Mouse (Mus musculus) hindbrain, embryonic 16.5 days (tissue): ENCODE measurements around the gene Icmt. TPM values are rescaled to one million over a fixed set of nuclear protein-coding genes. Genes with fewer than 3 reads are reported as not detected.

Experiments used
- ATAC-seq: fragments of 200-750 bp; cut with Nextera tagmentation; 2 replicates; pipeline ENCODE4 v1.8.0; 2017; ENCODE audit warnings: moderate TSS enrichment, moderate library complexity
- H3K27ac ChIP-seq: fragments of 300-500 bp; sonication (generic); 2 replicates; pipeline ENCODE4 v1.5.1; 2014; ENCODE audit warnings: low read depth, mild to moderate bottlenecking, control low read depth, low read length, moderate library complexity
- H3K27me3 ChIP-seq: fragments of 300-500 bp; sonication (generic); replicated peaks from 2 replicates; pipeline ENCODE4 v1.6.1; 2014; ENCODE audit warnings: low read length; ENCODE audit not compliant: control insufficient read depth, insufficient read depth
- H3K36me3 ChIP-seq: fragments of 300-500 bp; sonication (generic); 2 replicates; pipeline ENCODE4 v1.6.1; 2014; ENCODE audit warnings: mild to moderate bottlenecking, low read length, moderate library complexity, mixed read lengths; ENCODE audit not compliant: control insufficient read depth, insufficient read depth
- H3K4me1 ChIP-seq: fragments of 300-500 bp; sonication (generic); 2 replicates; pipeline ENCODE4 v1.6.1; 2014; ENCODE audit warnings: low read depth, low read length; ENCODE audit not compliant: control insufficient read depth, insufficient read depth
- H3K4me2 ChIP-seq: fragments of 300-500 bp; sonication (generic); 2 replicates; pipeline ENCODE4 v1.6.1; 2014; ENCODE audit warnings: mild to moderate bottlenecking, low read length, control low read depth, moderate library complexity
- H3K4me3 ChIP-seq: fragments of 300-500 bp; sonication (generic); 2 replicates; pipeline ENCODE4 v1.5.1; 2014; ENCODE audit warnings: mild to moderate bottlenecking, low read length, control low read depth, moderate library complexity
- H3K9ac ChIP-seq: fragments of 300-500 bp; sonication (generic); 2 replicates; pipeline ENCODE4 v1.6.1; 2014; ENCODE audit warnings: low read depth, mild to moderate bottlenecking, control low read depth, low read length, moderate library complexity
- H3K9me3 ChIP-seq: fragments of 300-500 bp; sonication (generic); 2 replicates; pipeline ENCODE4 v1.6.1; 2014; ENCODE audit warnings: mild to moderate bottlenecking, low read length, moderate library complexity; ENCODE audit not compliant: control insufficient read depth
- WGBS: fragments of 180-500 bp; shearing (Covaris S2); extraction: QIAGEN DNeasy Blood & Tissue Kit; methylation state at CpG from one replicate; pipeline ENCODE4 v1.1.7; 2014; 5-methylcytosine and 5-hydroxymethylcytosine counted together
- polyA plus RNA-seq: library from polyadenylated mRNA; unstranded; fragments of >200 nt; fragmentation: Nextera tagmentation; extraction: Ambion mirVana; gene quantifications from 2 replicates; pipeline ENCODE4 v1.2.1, GENCODE M21; 2015

Gene Icmt
- polyA plus RNA-seq, 1 experiment from 2014 or later: 17.2 TPM

DNA sequence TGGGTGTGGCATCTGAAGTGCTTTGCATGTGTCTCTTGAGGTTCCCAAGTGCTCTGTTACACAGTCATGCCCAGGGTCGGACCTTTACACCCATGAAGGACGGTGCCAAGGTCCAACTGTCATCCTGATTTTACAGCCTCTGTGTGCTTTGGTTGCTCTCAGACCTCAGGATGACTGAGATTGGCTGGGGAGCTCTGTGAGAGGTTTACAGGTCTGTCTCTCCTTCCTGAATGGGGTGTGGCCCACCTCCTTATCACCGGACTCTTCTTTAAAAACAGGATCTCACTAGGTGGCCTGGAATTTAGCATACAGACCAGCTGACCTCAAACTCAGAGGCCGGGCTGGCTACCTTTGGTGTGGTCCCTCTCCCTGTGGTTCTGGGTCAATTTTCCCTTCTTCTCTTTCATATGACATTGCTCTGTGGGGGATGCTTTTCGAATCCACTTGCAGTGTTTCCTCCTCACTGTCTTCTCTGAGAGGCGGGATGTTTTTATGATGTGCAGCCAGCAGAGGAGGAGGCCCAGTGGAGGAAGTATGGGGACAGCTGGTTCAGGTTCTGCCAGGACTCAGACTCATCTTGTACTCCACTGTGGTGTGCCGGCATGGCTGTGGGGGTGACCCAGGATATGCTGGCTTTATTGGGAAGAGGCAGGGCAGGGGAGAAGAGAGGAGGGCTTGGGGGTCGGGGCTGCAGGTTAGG, 53.8 kb downstream of the Icmt start:
- ATAC-seq: no peak; the same call in 1 of the 2 replicates
- WGBS: 25% methylated on average over 8 of the region's 8 CpGs
- H3K36me3 ChIP-seq: no peaks in the 10 kb centered on the region; the same call in 1 of the 2 replicates
- H3K27ac ChIP-seq: peak overlapping the region; percentile 74
- H3K27me3 ChIP-seq: peaks cover 2% of the 10 kb centered on the region
- no peak overlapping the region for H3K4me3 ChIP-seq
- peak overlapping the region; percentile 55 for H3K4me2 ChIP-seq
- H3K4me1 ChIP-seq: peaks cover 30% of the 10 kb centered on the region
- peak overlapping the region; percentile 18; the same call in 1 of the 2 replicates for H3K9ac ChIP-seq
- no peaks in the 10 kb centered on the region for H3K9me3 ChIP-seq

DNA sequence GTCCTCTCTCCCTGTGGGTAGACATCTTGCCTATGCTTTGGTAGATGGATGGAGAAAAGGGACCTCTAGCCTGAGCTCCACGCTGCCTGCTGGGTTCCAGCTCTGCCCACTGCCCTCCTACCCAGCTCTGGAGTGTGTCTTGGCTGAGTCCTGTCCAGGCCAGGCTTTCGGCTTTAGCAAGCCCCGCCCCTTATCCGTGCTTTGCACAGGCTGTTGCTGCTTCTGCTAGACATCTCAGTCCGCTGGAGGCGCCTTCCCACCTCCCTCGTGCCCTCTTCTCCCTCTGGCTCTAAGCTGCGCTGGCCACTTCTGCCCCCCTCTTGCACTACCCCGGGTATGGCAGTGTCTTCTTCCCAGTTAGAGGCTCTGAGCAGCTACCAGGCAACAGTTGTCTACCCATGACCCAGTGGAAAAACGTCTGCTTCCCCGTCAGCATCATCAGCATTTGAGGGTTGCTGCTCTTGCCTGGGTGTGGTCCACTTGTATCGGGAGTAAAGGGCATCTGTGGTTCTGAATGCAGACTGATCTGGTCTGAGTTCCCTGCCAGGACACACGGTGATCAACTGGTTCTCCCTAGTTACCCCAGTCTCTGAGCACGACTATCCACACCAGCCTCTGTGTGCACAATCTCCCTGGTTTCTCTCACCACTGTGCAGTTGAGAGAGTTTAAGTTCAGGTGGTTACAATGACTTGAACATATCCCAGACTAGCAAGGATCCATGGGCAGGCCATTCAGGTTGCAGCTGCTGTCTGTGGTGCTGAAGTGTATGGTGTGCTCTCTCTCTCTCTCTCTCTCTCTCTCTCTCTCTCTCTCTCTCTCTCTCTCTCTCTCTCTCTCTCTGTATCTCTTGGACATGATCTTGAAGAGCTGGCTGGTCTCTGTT, 54.6 kb downstream of the Icmt start:
- peaks cover 1% of the 10 kb centered on the region for H3K36me3 ChIP-seq
- no peaks in the 10 kb centered on the region for H3K9me3 ChIP-seq
- peaks cover 2% of the 10 kb centered on the region for H3K27me3 ChIP-seq
- peak; percentile 35; the same call in 1 of the 2 replicates for ATAC-seq
- H3K4me2 ChIP-seq: no peak overlapping the region
- H3K4me1 ChIP-seq: peaks cover 30% of the 10 kb centered on the region
- H3K4me3 ChIP-seq: no peak overlapping the region
- H3K27ac ChIP-seq: peak overlapping the region; percentile 14; the same call in 1 of the 2 replicates
- 12% methylated on average over 14 of the region's 14 CpGs for WGBS
- no peak overlapping the region for H3K9ac ChIP-seq

DNA sequence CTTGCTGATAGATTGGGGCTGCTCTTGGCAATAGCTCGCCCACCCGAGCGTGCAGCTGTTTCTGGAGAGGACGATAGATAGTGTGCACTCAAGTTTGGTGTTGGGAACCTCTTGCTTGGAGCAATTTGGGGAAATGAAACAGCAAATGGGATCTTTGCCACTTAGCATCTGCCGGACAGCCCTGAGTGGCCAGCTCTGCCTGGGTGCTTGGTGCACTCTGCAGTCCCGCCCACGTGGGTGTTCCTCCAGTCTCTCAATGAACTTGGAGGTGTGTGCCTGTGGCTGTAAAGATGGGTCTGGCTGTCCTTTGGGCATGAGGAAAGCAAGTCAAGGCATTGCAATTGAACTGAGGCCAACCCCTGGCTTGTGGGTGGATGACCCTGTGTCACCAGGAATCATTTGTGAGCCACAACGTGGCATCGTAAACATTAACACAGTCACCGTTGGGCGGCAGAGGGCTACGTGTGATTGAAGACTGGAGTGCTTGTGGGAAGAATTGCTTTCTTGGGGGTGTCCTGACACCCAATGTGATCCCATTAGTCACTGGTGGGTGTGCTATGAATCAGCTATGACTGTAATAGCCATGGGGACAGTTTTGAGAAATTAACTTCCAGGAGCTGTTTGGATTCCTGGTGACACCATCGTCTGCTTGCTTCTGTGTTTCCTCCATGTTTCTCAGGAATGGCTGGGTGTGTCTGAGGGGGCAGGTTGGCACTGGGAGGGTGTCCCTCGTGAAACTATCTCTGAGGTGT, 57.0 kb downstream of the Icmt start:
- no peak overlapping the region for H3K27ac ChIP-seq
- H3K4me2 ChIP-seq: no peak overlapping the region
- 74% methylated on average over 14 of the region's 14 CpGs for WGBS
- H3K9me3 ChIP-seq: no peaks in the 10 kb centered on the region
- peaks cover 4% of the 10 kb centered on the region for H3K36me3 ChIP-seq
- H3K4me3 ChIP-seq: no peak overlapping the region
- ATAC-seq: no peak
- no peak overlapping the region for H3K9ac ChIP-seq
- H3K4me1 ChIP-seq: peaks cover 29% of the 10 kb centered on the region
- peaks cover 2% of the 10 kb centered on the region; the same call in 1 of the 2 replicates for H3K27me3 ChIP-seq

DNA sequence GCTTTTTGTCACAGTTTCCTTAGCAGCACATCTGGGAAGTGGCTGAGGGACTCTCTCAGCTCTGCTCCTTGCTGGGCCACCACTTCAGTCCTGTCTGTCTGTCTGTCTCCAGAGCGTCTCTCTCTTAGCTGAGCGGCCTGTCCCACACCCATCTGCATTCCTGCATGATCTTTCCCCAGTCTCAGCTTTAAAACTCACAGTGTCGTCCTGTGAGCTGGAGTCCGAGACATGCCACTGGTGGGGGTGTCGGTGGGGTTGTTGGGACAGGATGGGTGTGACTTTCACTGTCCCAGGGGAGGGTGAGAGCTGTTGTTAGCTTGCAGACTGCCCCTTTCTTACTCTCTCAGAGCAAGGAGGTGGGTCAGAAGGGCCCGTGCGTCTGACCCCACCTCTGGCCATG, 58.6 kb downstream of the Icmt start:
- Histone ChIP-seq H3K4me3 (no peak overlapping the region), H3K9me3 (no peaks in the 10 kb centered on the region), H3K4me2 (no peak overlapping the region), H3K36me3 (peaks cover 4% of the 10 kb centered on the region), H3K4me1 (peaks cover 13% of the 10 kb centered on the region), H3K27ac (no peak overlapping the region), H3K9ac (no peak overlapping the region), H3K27me3 (peaks cover 2% of the 10 kb centered on the region; the same call in 1 of the 2 replicates)
- no peak for ATAC-seq
- WGBS: 86% methylated on average over 7 of the region's 7 CpGs

Other genes starting within 250 kb of the Icmt start
- gene Plekhg5, start 224.7 kb upstream of the Icmt start, polyA plus RNA-seq: 13.8 and 16.4 TPM in 2 replicates
- 0.80 and 1.1 TPM in 2 replicates for gene Tnfrsf25, start 181.3 kb upstream of the Icmt start, polyA plus RNA-seq
- 0.34 and 0.46 TPM in 2 replicates for gene Espn, start 144.9 kb upstream of the Icmt start, polyA plus RNA-seq
- not detected in 2 replicates for gene Hes2, start 138.4 kb upstream of the Icmt start, polyA plus RNA-seq
- gene Acot7, start 119.1 kb upstream of the Icmt start, polyA plus RNA-seq: 478 and 542 TPM in 2 replicates
- gene Gpr153, start 23.0 kb upstream of the Icmt start, polyA plus RNA-seq: 15.5 and 16.4 TPM in 2 replicates
- 0.11 and 0.50 TPM in 2 replicates for gene Hes3, start 5.6 kb upstream of the Icmt start, polyA plus RNA-seq
- 9.0 and 10.6 TPM in 2 replicates for gene Rnf207, start 21.8 kb downstream of the Icmt start, polyA plus RNA-seq
- 125 and 138 TPM in 2 replicates for gene Rpl22, start 28.5 kb downstream of the Icmt start, polyA plus RNA-seq
- gene Chd5, start 41.4 kb downstream of the Icmt start, polyA plus RNA-seq: 46.7 and 47.7 TPM in 2 replicates
- gene Nphp4, start 179.5 kb downstream of the Icmt start, polyA plus RNA-seq: 5.5 and 6.2 TPM in 2 replicates
- 33.2 and 33.5 TPM in 2 replicates for gene Kcnab2, start 180.6 kb downstream of the Icmt start, polyA plus RNA-seq